Mouse (Mus musculus) limb, embryonic 10.5 days (tissue): Measurements from ENCODE around the gene Ankrd13a. TPM values are rescaled to one million over a fixed set of nuclear protein-coding genes. Genes with fewer than 3 reads are reported as not detected.

ENCODE experiments used
- DNase-seq: peaks from one replicate; pipeline ENCODE4 v3.0.0-alpha.2; 2017; ENCODE audit warnings: low spot score
- H3K27ac ChIP-seq: fragments of 300-500 bp; sonication (generic); 2 replicates; pipeline ENCODE4 v1.5.1; 2016; ENCODE audit warnings: mild to moderate bottlenecking
- H3K27me3 ChIP-seq: fragments of 300-500 bp; sonication (generic); 2 replicates; pipeline ENCODE4 v1.6.1; 2016; ENCODE audit warnings: low read depth, mild to moderate bottlenecking; ENCODE audit not compliant: poor library complexity, severe bottlenecking
- H3K36me3 ChIP-seq: fragments of 300-500 bp; sonication (generic); 2 replicates; pipeline ENCODE4 v1.6.1; 2016; ENCODE audit warnings: mild to moderate bottlenecking, moderate library complexity
- H3K4me1 ChIP-seq: fragments of 300-500 bp; sonication (generic); 2 replicates; pipeline ENCODE4 v1.6.1; 2016
- H3K4me3 ChIP-seq: fragments of 300-500 bp; sonication (generic); 2 replicates; pipeline ENCODE4 v1.5.1; 2016; ENCODE audit warnings: mild to moderate bottlenecking, moderate library complexity
- H3K9me3 ChIP-seq: fragments of 300-500 bp; sonication (generic); replicated peaks from 2 replicates; pipeline ENCODE4 v1.6.1; 2016; ENCODE audit warnings: mild to moderate bottlenecking
- WGBS: fragments of 180-500 bp; shearing (Covaris S2); methylation state at CpG from one replicate; pipeline ENCODE4 v1.1.7; 2016; 5-methylcytosine and 5-hydroxymethylcytosine counted together
- polyA plus RNA-seq: library from polyadenylated mRNA; unstranded; fragments of >200 nt; fragmentation: Nextera tagmentation; extraction: Ambion mirVana; gene quantifications from 2 replicates; pipeline ENCODE4 v1.2.1, GENCODE M21; 2016

Ankrd13a gene
- polyA plus RNA-seq, 1 experiment from 2014 or later: 43.1 TPM

- Histone ChIP-seq H3K9me3 (no peaks in the 10 kb centered on the region), H3K27me3 (no peaks in the 10 kb centered on the region), H3K4me1 (no peaks in the 10 kb centered on the region), H3K4me3 (no peak overlapping the region), H3K27ac (no peak overlapping the region), H3K36me3 (peaks cover 86% of the 10 kb centered on the region)
- DNase-seq: no peak
- 93% methylated on average over 4 of the region's 4 CpGs for WGBS
Measured at GRCm38 (mm10) chr5:114746886-114747285, 27.6 kb upstream of the Ankrd13a start.

DNA sequence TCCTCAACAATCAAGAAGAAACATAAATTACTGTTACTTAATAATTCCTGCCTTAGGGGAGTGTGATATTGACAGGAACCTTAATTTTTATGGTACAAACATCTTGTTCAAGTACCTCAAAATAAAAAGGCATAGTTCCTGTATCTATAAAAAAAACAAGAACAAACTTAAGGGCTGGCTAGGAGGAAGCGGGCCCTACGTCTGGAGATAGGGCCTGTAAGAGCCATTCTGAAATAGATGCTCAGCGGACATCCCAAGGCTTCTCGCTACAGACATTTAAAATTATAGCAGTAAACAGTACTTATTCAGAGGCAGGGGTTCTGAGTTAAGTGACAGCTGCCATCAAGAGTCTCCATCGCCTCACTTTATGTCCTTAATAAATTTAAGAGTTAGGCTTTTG lies 27.0 kb upstream of the Ankrd13a start:
- H3K4me1 ChIP-seq: no peaks in the 10 kb centered on the region
- no peak overlapping the region for H3K27ac ChIP-seq
- DNase-seq: no peak
- H3K27me3 ChIP-seq: no peaks in the 10 kb centered on the region
- H3K9me3 ChIP-seq: no peaks in the 10 kb centered on the region
- peaks cover 86% of the 10 kb centered on the region for H3K36me3 ChIP-seq
- H3K4me3 ChIP-seq: no peak overlapping the region
- 94% methylated on average over 5 of the region's 5 CpGs for whole genome bisulfite sequencing

GRCm38 (mm10) chr5:114750325-114750724 lies 24.2 kb upstream of the Ankrd13a start:
- Histone ChIP-seq H3K4me3 (no peak overlapping the region), H3K9me3 (no peaks in the 10 kb centered on the region), H3K27ac (no peak overlapping the region), H3K4me1 (no peaks in the 10 kb centered on the region), H3K36me3 (peaks cover 86% of the 10 kb centered on the region), H3K27me3 (no peaks in the 10 kb centered on the region)
- 88% methylated on average over 10 of the region's 10 CpGs for WGBS
- no peak for DNase-seq

DNA sequence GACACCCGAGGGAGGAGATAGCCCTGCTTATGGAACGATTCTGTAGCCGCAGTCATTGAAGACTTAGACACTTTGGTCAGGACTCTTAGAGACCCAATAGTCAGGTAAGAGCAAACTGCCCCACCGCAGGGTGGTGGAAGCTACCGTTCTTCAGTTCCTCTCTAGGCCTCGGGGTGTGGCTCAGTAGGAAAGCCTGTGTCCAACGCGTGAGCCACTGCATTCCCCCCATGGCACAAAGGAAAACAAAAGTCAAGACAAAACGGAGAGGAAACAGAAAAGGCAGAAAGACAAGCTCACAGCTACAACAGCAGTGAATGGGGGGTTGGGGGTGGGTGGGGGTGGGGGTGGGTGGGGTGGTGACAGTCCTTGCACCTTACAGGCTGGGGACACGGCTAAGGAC lies 22.1 kb upstream of the Ankrd13a start:
- WGBS: 96% methylated on average over 10 of the region's 10 CpGs
- no peaks in the 10 kb centered on the region for H3K9me3 ChIP-seq
- no peaks in the 10 kb centered on the region for H3K27me3 ChIP-seq
- peaks cover 91% of the 10 kb centered on the region for H3K36me3 ChIP-seq
- H3K4me1 ChIP-seq: no peaks in the 10 kb centered on the region
- H3K4me3 ChIP-seq: no peak overlapping the region
- no peak for DNase-seq
- H3K27ac ChIP-seq: no peak overlapping the region

DNA sequence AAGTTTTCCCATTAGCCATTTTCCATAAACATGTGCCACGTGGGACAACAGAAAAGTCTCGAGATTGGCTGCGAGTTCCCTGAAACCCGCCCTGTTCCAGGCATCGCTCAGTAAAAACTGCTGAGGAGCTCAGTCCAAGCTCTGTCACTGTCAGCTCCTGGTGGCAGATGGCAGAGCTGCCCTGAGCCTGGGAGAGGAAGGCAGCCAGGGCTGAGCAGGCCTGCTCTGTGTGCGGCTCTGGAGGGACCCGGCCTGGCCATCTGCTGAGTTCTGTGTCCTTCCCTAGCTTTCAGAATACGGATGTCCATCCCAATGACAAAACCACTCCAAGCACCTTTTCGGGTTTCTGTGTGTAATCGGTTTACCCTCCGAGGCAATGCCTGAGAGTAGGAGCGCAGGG lies 21.1 kb upstream of the Ankrd13a start:
- Histone ChIP-seq H3K36me3 (peaks cover 90% of the 10 kb centered on the region), H3K27me3 (no peaks in the 10 kb centered on the region), H3K9me3 (no peaks in the 10 kb centered on the region), H3K27ac (no peak overlapping the region), H3K4me1 (no peaks in the 10 kb centered on the region), H3K4me3 (no peak overlapping the region)
- no peak for DNase-seq
- 92% methylated on average over 12 of the region's 12 CpGs for WGBS

- no peaks in the 10 kb centered on the region for H3K9me3 ChIP-seq
- H3K4me3 ChIP-seq: no peak overlapping the region
- no peaks in the 10 kb centered on the region for H3K4me1 ChIP-seq
- no peak overlapping the region for H3K27ac ChIP-seq
- DNase-seq: no peak
- H3K36me3 ChIP-seq: peaks cover 92% of the 10 kb centered on the region
- 86% methylated on average over 5 of the region's 5 CpGs for WGBS
- no peaks in the 10 kb centered on the region for H3K27me3 ChIP-seq
Measured at GRCm38 (mm10) chr5:114759536-114760090, 14.9 kb upstream of the Ankrd13a start.

- DNase-seq: no peak
- H3K27me3 ChIP-seq: no peaks in the 10 kb centered on the region
- 0 out of 2 replicates have a peak, but pooled peaks cover 3% of the 10 kb centered on the region for H3K4me1 ChIP-seq
- WGBS: 92% methylated on average over 8 of the region's 8 CpGs
- H3K36me3 ChIP-seq: peaks cover 92% of the 10 kb centered on the region
- no peak overlapping the region for H3K27ac ChIP-seq
- H3K9me3 ChIP-seq: no peaks in the 10 kb centered on the region
- H3K4me3 ChIP-seq: no peak overlapping the region
Measured at GRCm38 (mm10) chr5:114761980-114762379, 12.5 kb upstream of the Ankrd13a start.

GRCm38 (mm10) chr5:114764812-114765735 lies 9.4 kb upstream of the Ankrd13a start:
- peaks cover 11% of the 10 kb centered on the region for H3K4me1 ChIP-seq
- no peaks in the 10 kb centered on the region for H3K27me3 ChIP-seq
- no peak for DNase-seq
- no peaks in the 10 kb centered on the region for H3K9me3 ChIP-seq
- no peak overlapping the region for H3K27ac ChIP-seq
- 93% methylated on average over 18 of the region's 18 CpGs for WGBS
- H3K36me3 ChIP-seq: peaks cover 70% of the 10 kb centered on the region
- no peak overlapping the region for H3K4me3 ChIP-seq

GRCm38 (mm10) chr5:114766686-114767085 lies 7.8 kb upstream of the Ankrd13a start:
- 94% methylated on average over 8 of the region's 8 CpGs for WGBS
- no peaks in the 10 kb centered on the region for H3K27me3 ChIP-seq
- H3K4me3 ChIP-seq: no peak overlapping the region
- peaks cover 13% of the 10 kb centered on the region for H3K4me1 ChIP-seq
- no peak for DNase-seq
- no peaks in the 10 kb centered on the region for H3K9me3 ChIP-seq
- no peak overlapping the region for H3K27ac ChIP-seq
- H3K36me3 ChIP-seq: peaks cover 55% of the 10 kb centered on the region

GRCm38 (mm10) chr5:114767185-114767584 lies 7.3 kb upstream of the Ankrd13a start:
- peaks cover 18% of the 10 kb centered on the region for H3K4me1 ChIP-seq
- no peaks in the 10 kb centered on the region for H3K9me3 ChIP-seq
- DNase-seq: no peak
- no peak overlapping the region for H3K27ac ChIP-seq
- WGBS: 95% methylated on average over 7 of the region's 7 CpGs
- H3K4me3 ChIP-seq: no peak overlapping the region
- H3K36me3 ChIP-seq: peaks cover 50% of the 10 kb centered on the region
- no peaks in the 10 kb centered on the region for H3K27me3 ChIP-seq

DNA sequence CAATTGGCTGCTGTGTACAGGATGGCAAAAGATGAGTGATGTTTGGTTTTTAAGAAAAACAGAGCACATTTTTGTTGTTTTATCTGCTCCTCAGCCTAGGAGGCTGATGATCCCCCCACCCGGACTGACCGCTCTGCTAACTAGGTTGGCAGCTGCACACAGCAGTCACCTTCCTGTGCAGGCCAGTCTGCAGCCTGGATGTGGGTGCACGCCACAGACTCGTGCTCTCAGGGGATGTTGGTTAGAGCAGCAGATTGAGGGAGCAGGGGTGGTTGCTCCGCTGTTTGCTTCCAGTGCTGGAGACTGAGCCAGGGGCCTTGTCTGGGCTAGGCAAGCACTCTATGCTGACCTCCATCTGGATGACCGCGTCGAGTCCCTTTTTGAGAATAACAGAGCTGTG lies 4.7 kb upstream of the Ankrd13a start:
- Histone ChIP-seq H3K27ac (no peak overlapping the region), H3K4me3 (no peak overlapping the region), H3K4me1 (peaks cover 30% of the 10 kb centered on the region), H3K9me3 (no peaks in the 10 kb centered on the region), H3K27me3 (no peaks in the 10 kb centered on the region), H3K36me3 (peaks cover 24% of the 10 kb centered on the region)
- DNase-seq: no peak
- 93% methylated on average over 8 of the region's 8 CpGs for WGBS

DNA sequence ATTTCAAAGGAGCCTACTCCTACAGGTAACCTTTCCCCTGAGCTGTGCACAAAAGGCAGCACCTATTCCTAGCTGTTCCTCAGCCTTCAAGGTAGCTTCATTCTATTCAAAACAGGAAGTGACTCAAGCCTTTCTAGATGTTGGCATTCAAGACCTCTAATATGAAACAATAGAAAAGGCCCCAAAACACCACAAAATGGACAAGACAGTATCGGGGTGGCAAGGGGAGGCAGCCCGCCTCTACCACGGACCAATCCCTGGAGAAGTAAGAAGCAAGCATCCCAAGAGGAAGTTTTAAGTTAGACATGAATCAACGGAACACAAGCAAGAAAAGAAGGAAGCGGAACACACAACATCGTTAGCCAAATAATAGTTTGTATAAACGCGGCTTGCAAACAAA lies 2.7 kb upstream of the Ankrd13a start:
- Histone ChIP-seq H3K27me3 (no peaks in the 10 kb centered on the region), H3K36me3 (peaks cover 5% of the 10 kb centered on the region), H3K27ac (no peak overlapping the region), H3K4me3 (peak overlapping the region; percentile 100), H3K9me3 (no peaks in the 10 kb centered on the region), H3K4me1 (peaks cover 44% of the 10 kb centered on the region)
- no peak for DNase-seq
- WGBS: 81% methylated on average over 8 of the region's 8 CpGs

DNA sequence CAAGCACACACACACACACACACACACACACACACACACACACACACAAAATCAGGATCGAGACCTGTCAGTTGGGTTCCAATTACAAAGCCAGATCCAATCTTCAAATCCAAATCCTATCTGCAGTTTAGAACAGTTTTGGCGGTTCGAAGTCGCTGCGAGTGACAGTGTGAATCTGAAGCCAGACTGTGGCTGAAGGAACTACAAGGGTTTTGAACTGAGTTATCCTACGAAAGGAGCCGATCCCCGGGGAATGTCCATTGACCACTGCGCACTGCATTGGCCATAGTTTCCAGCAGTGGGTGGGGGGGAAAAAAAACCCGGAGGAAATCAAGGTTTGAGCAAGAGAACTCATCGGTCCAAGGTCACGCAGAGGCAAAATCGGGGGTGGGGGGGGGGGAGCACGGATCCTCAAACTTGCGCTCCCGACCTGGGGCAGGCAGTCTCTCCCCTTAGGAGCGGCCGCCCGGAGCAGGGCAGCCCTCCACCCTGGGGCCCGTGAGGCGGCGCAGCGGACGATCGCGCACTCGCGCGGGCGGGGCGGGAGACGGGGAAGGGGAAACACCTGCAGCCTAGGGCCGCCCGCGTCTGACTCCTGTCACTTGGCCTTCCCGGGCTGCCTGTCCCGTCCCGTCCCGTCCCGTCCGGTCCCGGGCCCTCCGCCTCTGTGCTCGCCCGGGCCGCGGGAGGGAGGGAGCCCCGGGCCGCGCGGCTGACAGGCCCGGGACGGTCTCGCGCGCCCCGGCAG lies 1.8 kb upstream of the Ankrd13a start:
- DNase-seq: peak; percentile 69
- WGBS: 3% methylated on average over 56 of the region's 57 CpGs

More for the DNA sequence above, 1.8 kb upstream of the Ankrd13a start:
- H3K36me3 ChIP-seq: 0 out of 2 replicates have a peak, but pooled peaks cover 4% of the 10 kb centered on the region
- peak overlapping the region; percentile 100 for H3K4me3 ChIP-seq
- H3K27ac ChIP-seq: peak overlapping the region; percentile 99
- no peaks in the 10 kb centered on the region for H3K9me3 ChIP-seq
- no peaks in the 10 kb centered on the region for H3K27me3 ChIP-seq
- H3K4me1 ChIP-seq: peaks cover 43% of the 10 kb centered on the region
